Mouse (Mus musculus): ENCODE data around the gene Rnf130. TPM values are rescaled to one million over a fixed set of nuclear protein-coding genes. Genes with fewer than 3 reads are reported as not detected.

Rnf130 gene
- polyA plus RNA-seq, 1 experiment from 2014 or later, result 75.0 TPM

DNA sequence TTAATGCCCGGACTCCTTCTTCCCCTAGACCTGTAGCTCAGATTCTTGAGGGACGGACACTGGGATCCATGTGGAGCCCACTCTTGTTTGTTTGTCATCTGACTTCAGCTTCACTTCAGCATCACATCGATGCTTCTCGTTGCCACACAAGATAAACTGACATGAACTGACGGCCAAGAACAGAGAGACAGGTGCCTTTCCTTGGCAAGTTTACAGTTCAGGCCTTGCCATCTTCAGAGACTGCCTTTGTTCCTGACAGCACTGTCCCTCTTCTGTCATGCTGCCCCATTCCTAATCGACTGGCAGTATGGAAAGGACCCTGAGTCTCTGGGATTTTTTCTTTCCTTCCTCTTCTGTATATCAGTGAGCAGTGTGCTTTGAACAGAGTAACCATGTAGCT is 33.9 kb downstream of the Rnf130 start:
- no peak overlapping the region for H3K4me3 ChIP-seq
- ATAC-seq (ENCODE audit: low FRiP score, low read depth), result no peak
- H3K4me2 ChIP-seq (replicated peaks), result no peak overlapping the region
- H3K9ac ChIP-seq, result no peak overlapping the region
- H3K27me3 ChIP-seq (replicated peaks), result no peaks in the 10 kb centered on the region
- no peaks in the 10 kb centered on the region for H3K9me3 ChIP-seq
- H3K36me3 ChIP-seq, result peaks cover 9% of the 10 kb centered on the region
- 91% methylated on average over 6 of the region's 6 CpGs for WGBS
- H3K27ac ChIP-seq, result no peak overlapping the region
- no peaks in the 10 kb centered on the region for H3K4me1 ChIP-seq

- WGBS, result 52% methylated on average over 7 of the region's 7 CpGs
Observed at GRCm38 (mm10) chr11:50062116-50062515, 37.0 kb downstream of the Rnf130 start.

DNA sequence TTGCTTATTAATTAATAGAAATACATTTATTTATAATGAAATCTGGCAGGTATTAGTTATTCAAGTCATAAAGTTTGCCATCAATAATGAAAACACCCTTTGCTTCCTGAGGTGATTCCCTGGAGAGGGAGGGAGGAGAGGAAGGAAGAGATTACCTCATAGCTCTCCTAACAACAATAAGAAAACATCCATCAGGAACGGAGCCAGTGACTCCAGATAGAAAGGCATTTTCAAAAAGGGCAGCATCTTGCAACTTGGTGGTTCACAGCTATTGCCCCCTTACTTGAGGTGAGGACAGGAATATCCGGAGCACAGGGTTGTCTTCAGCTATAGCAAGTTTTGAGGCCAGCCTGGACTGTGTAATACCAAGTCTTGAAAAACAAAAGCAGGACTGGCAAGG is 40.9 kb downstream of the Rnf130 start:
- Histone ChIP-seq H3K9ac (no peak overlapping the region), H3K4me2 (replicated peaks) (no peak overlapping the region), H3K9me3 (no peaks in the 10 kb centered on the region), H3K27me3 (replicated peaks) (no peaks in the 10 kb centered on the region), H3K4me1 (no peaks in the 10 kb centered on the region), H3K36me3 (no peaks in the 10 kb centered on the region; the same call in 1 of the 2 replicates), H3K27ac (no peak overlapping the region), H3K4me3 (no peak overlapping the region)
- WGBS, result 76% methylated on average over 2 of the region's 2 CpGs
- no peak for ATAC-seq (ENCODE audit: low FRiP score, low read depth)

More at GRCm38 (mm10) chr11:50062116-50062515, 37.0 kb downstream of the Rnf130 start:
- no peak overlapping the region for H3K27ac ChIP-seq
- no peak for ATAC-seq (ENCODE audit: low FRiP score, low read depth)
- no peak overlapping the region for H3K4me3 ChIP-seq
- no peak overlapping the region for H3K9ac ChIP-seq
- H3K4me1 ChIP-seq, result no peaks in the 10 kb centered on the region
- H3K4me2 ChIP-seq (replicated peaks), result no peak overlapping the region
- H3K9me3 ChIP-seq, result no peaks in the 10 kb centered on the region
- H3K27me3 ChIP-seq (replicated peaks), result no peaks in the 10 kb centered on the region
- no peaks in the 10 kb centered on the region; the same call in 1 of the 2 replicates for H3K36me3 ChIP-seq

DNA sequence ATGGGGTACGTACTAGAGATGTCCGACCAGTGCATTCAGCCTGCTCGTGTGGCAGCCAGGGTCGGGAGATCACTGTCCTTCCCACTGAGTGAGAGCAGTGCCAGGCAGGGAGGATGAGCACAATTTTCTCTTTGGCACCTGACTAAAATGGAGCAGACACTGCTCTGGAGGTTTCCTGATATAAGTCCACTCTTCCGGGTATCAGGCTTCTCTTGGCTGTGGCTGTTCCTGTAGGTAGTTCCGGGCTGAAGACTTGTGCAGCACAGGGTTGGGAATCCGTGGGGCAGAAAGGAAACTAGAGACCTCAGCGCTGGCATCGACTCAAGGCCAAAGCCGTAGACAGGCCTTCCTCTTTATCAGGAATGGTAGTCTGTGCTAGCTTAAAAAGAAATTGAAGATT is 48.7 kb downstream of the Rnf130 start:
- Histone ChIP-seq H3K36me3 (no peaks in the 10 kb centered on the region; the same call in 1 of the 2 replicates), H3K9ac (no peak overlapping the region), H3K27ac (no peak overlapping the region), H3K4me2 (replicated peaks) (no peak overlapping the region), H3K4me3 (no peak overlapping the region), H3K9me3 (no peaks in the 10 kb centered on the region), H3K27me3 (replicated peaks) (no peaks in the 10 kb centered on the region), H3K4me1 (no peaks in the 10 kb centered on the region)
- ATAC-seq (ENCODE audit: low FRiP score, low read depth), result no peak
- 95% methylated on average over 10 of the region's 10 CpGs for WGBS

- WGBS, result 90% methylated on average over 4 of the region's 4 CpGs
- no peak overlapping the region for H3K27ac ChIP-seq
- no peak overlapping the region for H3K9ac ChIP-seq
- ATAC-seq (ENCODE audit: low FRiP score, low read depth), result no peak
- H3K9me3 ChIP-seq, result no peaks in the 10 kb centered on the region
- no peaks in the 10 kb centered on the region for H3K27me3 ChIP-seq (replicated peaks)
- no peaks in the 10 kb centered on the region for H3K4me1 ChIP-seq
- H3K4me2 ChIP-seq (replicated peaks), result no peak overlapping the region
- H3K36me3 ChIP-seq, result no peaks in the 10 kb centered on the region; the same call in 1 of the 2 replicates
- no peak overlapping the region for H3K4me3 ChIP-seq
Observed at GRCm38 (mm10) chr11:50076756-50077155, 51.6 kb downstream of the Rnf130 start.

DNA sequence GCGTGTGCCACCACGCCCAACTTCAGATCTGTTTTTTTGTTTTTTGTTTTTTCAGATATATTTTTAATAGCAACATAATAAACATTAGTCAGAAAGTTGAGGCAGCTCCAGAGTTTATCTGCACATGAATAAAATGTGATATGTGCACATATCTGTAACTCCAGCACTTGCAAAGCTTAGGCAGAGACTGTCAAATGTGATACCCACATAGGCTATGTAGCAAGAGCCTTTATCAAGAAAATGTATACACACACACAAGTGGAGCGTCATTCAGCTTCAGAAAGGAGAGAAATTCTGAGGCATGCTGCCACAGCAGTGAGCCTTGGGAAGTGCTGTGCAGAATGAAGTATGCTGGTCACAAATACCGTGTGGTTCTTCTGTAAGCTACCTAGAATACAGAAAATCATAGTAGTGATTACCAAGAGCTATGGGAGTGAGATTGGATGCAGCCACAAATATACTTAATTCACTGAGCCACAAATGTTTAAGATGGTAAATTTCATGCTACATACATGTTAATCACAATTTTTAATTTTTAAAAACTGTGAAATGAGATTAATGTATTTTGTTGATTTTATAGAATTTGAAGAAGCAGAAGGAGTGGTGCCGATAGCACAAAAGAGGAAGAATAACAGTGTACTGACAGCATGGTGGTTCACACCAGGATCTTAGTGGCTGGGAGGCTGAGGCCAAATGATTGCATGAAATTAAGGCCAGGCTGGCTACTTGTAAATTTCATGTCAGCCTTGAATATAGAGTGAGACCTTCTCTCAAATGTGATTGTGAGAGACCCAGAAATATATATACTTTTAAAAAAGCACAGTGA is 56.4 kb downstream of the Rnf130 start:
- ATAC-seq (ENCODE audit: low FRiP score, low read depth), result no peak
- Histone ChIP-seq H3K36me3 (peaks cover 7% of the 10 kb centered on the region), H3K27me3 (replicated peaks) (no peaks in the 10 kb centered on the region), H3K4me1 (no peaks in the 10 kb centered on the region), H3K9ac (no peak overlapping the region), H3K9me3 (no peaks in the 10 kb centered on the region), H3K27ac (no peak overlapping the region), H3K4me2 (replicated peaks) (no peak overlapping the region), H3K4me3 (no peak overlapping the region)
- WGBS, result 94% methylated on average over 5 of the region's 5 CpGs

GRCm38 (mm10) chr11:50086211-50086610 is 61.1 kb downstream of the Rnf130 start:
- H3K9ac ChIP-seq, result no peak overlapping the region
- no peak overlapping the region for H3K4me2 ChIP-seq (replicated peaks)
- H3K9me3 ChIP-seq, result no peaks in the 10 kb centered on the region
- H3K4me1 ChIP-seq, result peaks cover 9% of the 10 kb centered on the region
- no peak overlapping the region for H3K4me3 ChIP-seq
- WGBS, result 94% methylated on average over 3 of the region's 3 CpGs
- H3K27me3 ChIP-seq (replicated peaks), result no peaks in the 10 kb centered on the region
- H3K27ac ChIP-seq, result no peak overlapping the region
- no peak for ATAC-seq (ENCODE audit: low FRiP score, low read depth)
- peaks cover 37% of the 10 kb centered on the region for H3K36me3 ChIP-seq

DNA sequence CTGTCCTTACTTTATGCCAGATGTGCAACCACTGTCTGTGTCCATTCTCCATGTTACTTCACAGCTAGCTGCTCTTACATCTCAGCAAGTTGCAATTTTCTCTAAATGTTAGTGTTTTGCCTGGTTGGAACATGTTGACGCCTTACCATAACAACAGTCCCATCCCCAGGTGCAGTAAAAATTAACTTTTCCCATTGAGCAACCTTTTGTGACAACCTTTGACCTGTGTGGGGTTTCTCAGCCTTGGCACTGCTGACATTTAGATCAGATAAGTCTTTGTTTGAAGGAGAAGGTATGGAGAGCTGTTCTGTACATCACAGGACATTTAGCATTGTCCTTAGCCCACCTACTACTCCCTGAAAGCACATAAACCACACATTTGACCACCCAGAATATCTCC is 64.7 kb downstream of the Rnf130 start:
- WGBS, result 93% methylated on average over 1 of the region's 1 CpGs
- H3K27me3 ChIP-seq (replicated peaks), result no peaks in the 10 kb centered on the region
- H3K9me3 ChIP-seq, result no peaks in the 10 kb centered on the region
- H3K9ac ChIP-seq, result no peak overlapping the region
- H3K4me2 ChIP-seq (replicated peaks), result no peak overlapping the region
- H3K36me3 ChIP-seq, result peaks cover 54% of the 10 kb centered on the region
- peaks cover 12% of the 10 kb centered on the region for H3K4me1 ChIP-seq
- H3K27ac ChIP-seq, result no peak overlapping the region
- no peak for ATAC-seq (ENCODE audit: low FRiP score, low read depth)
- no peak overlapping the region for H3K4me3 ChIP-seq

DNA sequence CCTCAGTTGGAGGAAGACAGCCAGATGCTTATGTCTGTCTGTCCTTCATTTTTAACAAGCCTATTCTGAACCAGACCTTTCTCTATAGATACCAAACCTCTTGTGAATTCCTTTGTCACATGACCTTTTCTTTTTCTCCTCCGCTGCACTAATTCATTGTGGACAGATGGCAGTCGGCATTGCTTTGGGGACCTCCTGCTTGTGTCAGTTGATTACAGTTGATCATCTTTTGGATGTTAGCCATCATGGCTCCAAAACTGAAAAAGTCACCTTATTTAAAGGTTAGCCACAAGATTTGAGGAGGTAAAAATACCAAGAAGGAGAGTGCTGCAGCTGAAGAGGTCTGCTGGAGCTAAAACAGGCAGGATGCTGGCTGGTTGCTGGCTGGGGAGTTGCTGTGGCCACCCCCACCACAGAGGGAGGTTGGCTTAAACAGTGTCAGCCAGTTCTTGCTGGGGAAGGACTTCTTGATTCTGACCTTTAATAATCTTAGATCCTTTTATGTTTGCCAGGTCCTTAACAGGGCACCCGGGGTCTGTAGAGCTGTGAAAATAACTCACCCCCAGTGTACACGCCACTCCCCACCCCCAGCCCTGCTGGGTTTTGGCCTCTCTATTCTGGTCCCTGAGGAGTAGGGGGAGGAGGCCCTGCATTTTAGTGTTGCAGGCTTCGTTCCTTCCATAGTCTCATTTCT is 66.0 kb downstream of the Rnf130 start:
- no peaks in the 10 kb centered on the region for H3K27me3 ChIP-seq (replicated peaks)
- H3K9me3 ChIP-seq, result no peaks in the 10 kb centered on the region
- no peak overlapping the region for H3K4me3 ChIP-seq
- no peak for ATAC-seq (ENCODE audit: low FRiP score, low read depth)
- no peak overlapping the region for H3K9ac ChIP-seq
- H3K36me3 ChIP-seq, result peaks cover 65% of the 10 kb centered on the region
- WGBS, result 57% methylated on average over 5 of the region's 5 CpGs
- peaks cover 12% of the 10 kb centered on the region for H3K4me1 ChIP-seq
- no peak overlapping the region for H3K4me2 ChIP-seq (replicated peaks)
- H3K27ac ChIP-seq, result no peak overlapping the region

GRCm38 (mm10) chr11:50091681-50092080 is 66.5 kb downstream of the Rnf130 start:
- Histone ChIP-seq H3K9ac (no peak overlapping the region), H3K27ac (no peak overlapping the region), H3K9me3 (no peaks in the 10 kb centered on the region), H3K36me3 (peaks cover 64% of the 10 kb centered on the region), H3K4me1 (peaks cover 12% of the 10 kb centered on the region), H3K27me3 (replicated peaks) (no peaks in the 10 kb centered on the region), H3K4me3 (no peak overlapping the region), H3K4me2 (replicated peaks) (no peak overlapping the region)
- no peak for ATAC-seq (ENCODE audit: low FRiP score, low read depth)

DNA sequence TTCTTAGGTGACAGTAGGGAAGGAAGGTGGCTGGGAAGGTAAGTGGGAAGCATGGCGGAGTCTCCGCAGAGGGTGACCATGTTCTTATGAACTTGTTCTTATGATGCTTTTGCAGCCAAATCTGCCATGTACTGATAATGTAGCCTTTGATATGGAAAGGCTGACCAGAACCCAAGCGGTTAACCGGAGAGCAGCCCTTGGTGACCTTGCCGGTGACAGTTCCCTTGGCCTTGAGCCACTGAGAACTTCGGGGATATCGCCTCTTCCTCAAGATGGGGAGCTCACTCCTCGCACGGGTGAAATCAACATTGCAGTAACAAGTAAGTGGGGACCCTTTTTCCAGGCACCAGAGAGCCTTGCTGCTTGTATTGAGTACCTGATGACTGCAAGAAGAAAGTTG is 70.5 kb downstream of the Rnf130 start:
- H3K36me3 ChIP-seq, result peaks cover 57% of the 10 kb centered on the region
- H3K27me3 ChIP-seq (replicated peaks), result no peaks in the 10 kb centered on the region
- peaks cover 8% of the 10 kb centered on the region; the same call in 1 of the 2 replicates for H3K4me1 ChIP-seq
- H3K27ac ChIP-seq, result no peak overlapping the region
- no peaks in the 10 kb centered on the region for H3K9me3 ChIP-seq
- no peak overlapping the region for H3K4me3 ChIP-seq
- ATAC-seq (ENCODE audit: low FRiP score, low read depth), result no peak
- H3K9ac ChIP-seq, result no peak overlapping the region
- H3K4me2 ChIP-seq (replicated peaks), result no peak overlapping the region
- 96% methylated on average over 9 of the region's 9 CpGs for WGBS

GRCm38 (mm10) chr11:50097091-50097490 is 71.9 kb downstream of the Rnf130 start:
- Histone ChIP-seq H3K9ac (no peak overlapping the region), H3K27ac (no peak overlapping the region)
- no peak for ATAC-seq (ENCODE audit: low FRiP score, low read depth)

More at GRCm38 (mm10) chr11:50097091-50097490, 71.9 kb downstream of the Rnf130 start:
- no peaks in the 10 kb centered on the region for H3K4me1 ChIP-seq
- no peak overlapping the region for H3K4me2 ChIP-seq (replicated peaks)
- peaks cover 57% of the 10 kb centered on the region for H3K36me3 ChIP-seq
- no peak overlapping the region for H3K4me3 ChIP-seq
- no peaks in the 10 kb centered on the region for H3K27me3 ChIP-seq (replicated peaks)
- 90% methylated on average over 6 of the region's 6 CpGs for WGBS
- no peaks in the 10 kb centered on the region for H3K9me3 ChIP-seq

Measured in neural tube, embryonic 12.5 days (tissue).